Mouse (Mus musculus): ENCODE measurements around the gene Angptl7.

- TF ChIP-seq CTCF (IDR thresholded peaks at IDR 0.05; ENCODE audit: control insufficient read depth, insufficient read depth, insufficient read length) (no peak), MYOD1 (IDR thresholded peaks at IDR 0.05; ENCODE audit: control insufficient read depth, insufficient read length, low read depth) (no peak)
These were observed 11.1 kb upstream of the Angptl7 start for GRCm38 (mm10) chr4:148511334-148511733.

Measured in C2C12 (cell line).